Mouse (Mus musculus): ENCODE results near the gene Necab2. TPM values are rescaled to one million over a fixed set of nuclear protein-coding genes. Genes with fewer than 3 reads are reported as not detected.

The Necab2 gene
- polyA plus RNA-seq, 1 experiment from 2014 or later = 4.2 TPM

Other genes starting within 250 kb of the Necab2 start
- 335 and 345 TPM in 2 replicates for gene Hsbp1, start 102.2 kb upstream of the Necab2 start, polyA plus RNA-seq (2015; fragmentation: Nextera tagmentation; extraction: Ambion mirVana)
- 11.0 and 12.7 TPM in 2 replicates for gene Mlycd, start 51.8 kb upstream of the Necab2 start, polyA plus RNA-seq (2015; fragmentation: Nextera tagmentation; extraction: Ambion mirVana)
- gene Osgin1, start 12.6 kb upstream of the Necab2 start, polyA plus RNA-seq (2015; fragmentation: Nextera tagmentation; extraction: Ambion mirVana) = 0.60 and 1.6 TPM in 2 replicates
- 0.07 TPM in 1 of 2 replicates, not detected in the other for gene Slc38a8, start 55.0 kb downstream of the Necab2 start, polyA plus RNA-seq (2015; fragmentation: Nextera tagmentation; extraction: Ambion mirVana)
- 132 and 150 TPM in 2 replicates for gene Mbtps1, start 112.0 kb downstream of the Necab2 start, polyA plus RNA-seq (2015; fragmentation: Nextera tagmentation; extraction: Ambion mirVana)
- gene Hsdl1, start 128.5 kb downstream of the Necab2 start, polyA plus RNA-seq (2015; fragmentation: Nextera tagmentation; extraction: Ambion mirVana) = 29.1 and 30.0 TPM in 2 replicates
- gene Dnaaf1, start 128.5 kb downstream of the Necab2 start, polyA plus RNA-seq (2015; fragmentation: Nextera tagmentation; extraction: Ambion mirVana) = 0.08 and 0.19 TPM in 2 replicates
- gene Taf1c, start 158.5 kb downstream of the Necab2 start, polyA plus RNA-seq (2015; fragmentation: Nextera tagmentation; extraction: Ambion mirVana) = 12.9 and 13.7 TPM in 2 replicates
- not detected in 2 replicates for gene Adad2, start 166.0 kb downstream of the Necab2 start, polyA plus RNA-seq (2015; fragmentation: Nextera tagmentation; extraction: Ambion mirVana)
- 0.18 and 0.26 TPM in 2 replicates for gene Kcng4, start 189.0 kb downstream of the Necab2 start, polyA plus RNA-seq (2015; fragmentation: Nextera tagmentation; extraction: Ambion mirVana)
- 0.25 TPM in 1 of 2 replicates, not detected in the other for gene Wfdc1, start 219.6 kb downstream of the Necab2 start, polyA plus RNA-seq (2015; fragmentation: Nextera tagmentation; extraction: Ambion mirVana)